Mouse (Mus musculus) limb, embryonic 12.5 days (tissue): ENCODE measurements at regions not wholly inside any gene's neighbourhood (a gene's known extent, or its start where the extent isn't known, plus 50 kb on each side); places are given as distances from the start of the nearest gene placed in this dataset.

Experiments used
- ATAC-seq: fragments of 200-750 bp; cut with Nextera tagmentation; 2 replicates; pipeline ENCODE4 v1.8.0; 2017; ENCODE audit warnings: low read depth, moderate TSS enrichment; ENCODE audit not compliant: insufficient number of reproducible peaks, insufficient read depth, low FRiP score, low TSS enrichment
- H3K27ac ChIP-seq: fragments of 300-500 bp; sonication (generic); 2 replicates; pipeline ENCODE4 v1.5.1; 2016; ENCODE audit warnings: mild to moderate bottlenecking, moderate library complexity
- H3K27me3 ChIP-seq: fragments of 300-500 bp; sonication (generic); 2 replicates; pipeline ENCODE4 v1.6.1; 2016; ENCODE audit warnings: mild to moderate bottlenecking, moderate library complexity
- H3K36me3 ChIP-seq: fragments of 300-500 bp; sonication (generic); 2 replicates; pipeline ENCODE4 v1.6.1; 2016; ENCODE audit warnings: mild to moderate bottlenecking, moderate library complexity
- H3K4me1 ChIP-seq: fragments of 300-500 bp; sonication (generic); replicated peaks from 2 replicates; pipeline ENCODE4 v1.6.1; 2016
- H3K4me2 ChIP-seq: fragments of 300-500 bp; sonication (generic); 2 replicates; pipeline ENCODE4 v1.6.1; 2016; ENCODE audit warnings: mild to moderate bottlenecking, moderate library complexity
- H3K4me3 ChIP-seq: fragments of 300-500 bp; sonication (generic); replicated peaks from 2 replicates; pipeline ENCODE4 v1.5.1; 2016; ENCODE audit warnings: mild to moderate bottlenecking
- H3K9ac ChIP-seq: fragments of 300-500 bp; sonication (generic); replicated peaks from 2 replicates; pipeline ENCODE4 v1.6.1; 2016; ENCODE audit warnings: mild to moderate bottlenecking, moderate library complexity
- H3K9me3 ChIP-seq: fragments of 300-500 bp; sonication (generic); 2 replicates; pipeline ENCODE4 v1.6.1; 2016; ENCODE audit warnings: mild to moderate bottlenecking, moderate library complexity
- WGBS: fragments of 180-500 bp; shearing (Covaris S2); methylation state at CpG from one replicate; pipeline ENCODE4 v1.1.7; 2016; 5-methylcytosine and 5-hydroxymethylcytosine counted together

DNA sequence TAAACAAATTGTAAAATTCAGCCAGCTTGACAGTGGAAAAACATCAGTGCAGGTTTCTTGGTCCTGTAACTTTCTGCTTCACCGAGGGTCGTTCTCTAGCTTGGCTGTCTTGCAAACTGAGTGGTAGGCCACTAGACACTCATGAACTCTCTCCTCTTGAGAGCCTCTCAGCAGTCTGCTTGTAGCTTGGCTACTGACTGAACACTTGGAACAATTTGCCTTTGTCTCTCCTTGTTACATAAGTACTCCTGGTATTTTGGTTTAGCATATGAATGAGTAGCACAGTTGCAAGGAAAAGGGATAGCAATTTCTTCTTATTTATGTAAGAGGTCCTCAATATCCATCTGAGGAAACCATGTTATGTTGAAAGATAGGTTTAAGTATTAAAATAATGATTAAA is 769.6 kb upstream of the Sel1l start:
- H3K9me3 ChIP-seq: 0 out of 2 replicates have a peak, but pooled peaks cover 4% of the 10 kb centered on the region
- H3K4me1 ChIP-seq: no peaks in the 10 kb centered on the region; the same call in 1 of the 2 replicates
- 59% methylated on average over 2 of the region's 2 CpGs for WGBS
- no peak overlapping the region for H3K4me2 ChIP-seq
- no peaks in the 10 kb centered on the region for H3K36me3 ChIP-seq
- no peak overlapping the region for H3K9ac ChIP-seq
- peak; percentile 42; the same call in 1 of the 2 replicates for ATAC-seq
- no peak overlapping the region for H3K27ac ChIP-seq
- no peak overlapping the region for H3K4me3 ChIP-seq
- H3K27me3 ChIP-seq: no peaks in the 10 kb centered on the region

DNA sequence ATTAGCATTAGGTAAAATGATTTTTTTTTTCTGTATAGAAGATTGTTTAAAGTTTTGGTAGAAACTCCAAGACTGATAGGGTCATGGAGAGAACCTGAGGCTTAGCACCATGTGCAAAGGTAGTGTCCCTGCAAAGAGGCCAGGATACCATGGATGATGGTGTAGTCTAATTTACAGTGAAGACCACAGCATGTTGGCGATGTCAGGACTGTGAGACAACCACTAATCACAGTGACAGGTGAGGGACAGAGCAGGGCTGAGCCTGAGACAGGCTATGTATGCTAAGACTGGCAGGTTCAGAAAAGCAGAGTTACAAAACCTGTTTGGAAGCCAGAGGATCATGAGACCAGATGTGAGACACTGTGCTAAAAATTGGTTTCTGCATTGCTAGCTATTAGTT is 752.7 kb upstream of the Sel1l start:
- H3K27ac ChIP-seq: no peak overlapping the region
- no peaks in the 10 kb centered on the region for H3K4me1 ChIP-seq
- no peak for ATAC-seq
- H3K36me3 ChIP-seq: no peaks in the 10 kb centered on the region
- H3K9ac ChIP-seq: no peak overlapping the region
- no peaks in the 10 kb centered on the region for H3K9me3 ChIP-seq
- H3K4me3 ChIP-seq: no peak overlapping the region
- H3K27me3 ChIP-seq: no peaks in the 10 kb centered on the region
- 74% methylated on average over 1 of the region's 1 CpGs for WGBS
- no peak overlapping the region for H3K4me2 ChIP-seq

DNA sequence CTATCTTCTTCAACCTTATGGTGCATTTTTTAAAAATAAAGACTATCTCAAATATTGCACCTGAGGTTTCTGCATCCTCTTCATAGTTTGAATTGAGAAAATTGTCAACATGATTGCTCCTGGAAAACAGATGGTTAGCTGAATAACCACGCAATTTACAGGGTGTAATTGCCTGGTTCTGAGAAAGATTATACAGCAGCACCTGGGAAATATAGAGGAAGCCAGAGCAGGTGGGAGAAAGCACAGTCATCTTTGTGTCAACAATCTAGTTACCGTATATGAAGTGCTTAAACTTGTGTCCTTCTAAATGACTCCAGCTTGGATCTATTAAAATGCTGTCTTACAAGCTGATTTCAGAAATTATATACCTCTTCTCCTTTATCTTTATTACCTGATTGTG is 740.8 kb upstream of the Sel1l start:
- no peaks in the 10 kb centered on the region for H3K9me3 ChIP-seq
- H3K9ac ChIP-seq: no peak overlapping the region
- H3K27me3 ChIP-seq: no peaks in the 10 kb centered on the region
- ATAC-seq: no peak
- H3K4me1 ChIP-seq: no peaks in the 10 kb centered on the region
- H3K36me3 ChIP-seq: no peaks in the 10 kb centered on the region
- no peak overlapping the region for H3K27ac ChIP-seq
- H3K4me3 ChIP-seq: no peak overlapping the region
- WGBS: 64% methylated on average over 2 of the region's 2 CpGs
- H3K4me2 ChIP-seq: no peak overlapping the region

DNA sequence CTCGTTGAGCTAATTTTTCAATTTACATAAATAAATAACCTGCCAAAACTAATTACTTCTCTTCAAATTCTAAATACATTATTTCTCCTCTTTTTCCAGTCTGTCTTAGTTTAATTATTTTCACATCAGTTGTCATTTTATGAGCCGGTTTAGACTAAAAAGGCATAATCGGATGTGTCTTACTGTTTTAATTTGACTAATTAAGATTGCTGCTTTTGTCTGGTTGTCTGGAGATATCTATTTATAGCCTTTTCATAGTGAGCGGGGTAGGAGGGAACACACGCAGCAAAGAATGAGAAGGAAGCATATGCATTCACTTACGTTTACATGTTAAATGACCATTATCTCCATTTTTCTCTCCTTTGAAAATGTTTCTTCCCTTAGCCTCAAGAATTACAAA is 740.3 kb upstream of the Sel1l start:
- Histone ChIP-seq H3K9me3 (no peaks in the 10 kb centered on the region), H3K27ac (no peak overlapping the region), H3K4me3 (no peak overlapping the region), H3K9ac (no peak overlapping the region), H3K4me1 (no peaks in the 10 kb centered on the region), H3K36me3 (no peaks in the 10 kb centered on the region), H3K27me3 (no peaks in the 10 kb centered on the region), H3K4me2 (no peak overlapping the region)
- no peak for ATAC-seq
- 76% methylated on average over 6 of the region's 6 CpGs for whole genome bisulfite sequencing

DNA sequence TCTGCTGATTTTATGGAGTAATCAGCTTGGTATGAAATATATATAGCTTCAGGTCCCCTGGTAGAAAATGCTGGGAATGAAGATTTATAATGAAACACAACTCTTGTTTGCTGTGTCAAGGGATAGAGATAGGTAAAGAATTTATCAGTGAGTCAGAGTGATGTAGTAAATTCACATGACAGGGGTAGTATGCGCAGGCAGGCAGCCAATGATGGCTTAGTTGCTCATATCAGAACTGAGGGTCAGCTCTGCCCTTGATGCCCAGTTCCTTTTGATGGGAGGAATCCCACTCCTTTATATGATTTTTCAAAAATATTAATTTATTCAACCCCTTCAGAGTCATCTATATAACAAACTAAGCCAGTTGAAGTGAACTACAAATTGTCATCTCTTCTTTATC is 729.6 kb upstream of the Sel1l start:
- Histone ChIP-seq H3K27me3 (no peaks in the 10 kb centered on the region), H3K4me1 (no peaks in the 10 kb centered on the region), H3K9me3 (no peaks in the 10 kb centered on the region), H3K27ac (no peak overlapping the region), H3K4me2 (no peak overlapping the region), H3K4me3 (no peak overlapping the region), H3K36me3 (no peaks in the 10 kb centered on the region), H3K9ac (no peak overlapping the region)
- no peak for ATAC-seq
- WGBS: 94% methylated on average over 1 of the region's 1 CpGs
